Mouse (Mus musculus) small intestine, adult 2 months (tissue): ENCODE results near the gene Cmah.

Experiments used
- CTCF ChIP-seq: fragments of 200-500 bp; IDR thresholded peaks from 2 replicates; pipeline ENCODE4 v1.5.1; 2012; ENCODE audit warnings: low read depth, mild to moderate bottlenecking, control low read depth, inconsistent platforms, low read length, moderate library complexity, mixed read lengths; ENCODE audit not compliant: insufficient replicate concordance, insufficient read length; ENCODE audit errors: extremely low read depth
- POLR2A ChIP-seq: fragments of 200-500 bp; IDR thresholded peaks from 2 replicates; pipeline ENCODE4 v1.6.1; 2012; ENCODE audit warnings: low read depth, mild to moderate bottlenecking, control low read depth, inconsistent platforms, low read length, moderate library complexity

DNA sequence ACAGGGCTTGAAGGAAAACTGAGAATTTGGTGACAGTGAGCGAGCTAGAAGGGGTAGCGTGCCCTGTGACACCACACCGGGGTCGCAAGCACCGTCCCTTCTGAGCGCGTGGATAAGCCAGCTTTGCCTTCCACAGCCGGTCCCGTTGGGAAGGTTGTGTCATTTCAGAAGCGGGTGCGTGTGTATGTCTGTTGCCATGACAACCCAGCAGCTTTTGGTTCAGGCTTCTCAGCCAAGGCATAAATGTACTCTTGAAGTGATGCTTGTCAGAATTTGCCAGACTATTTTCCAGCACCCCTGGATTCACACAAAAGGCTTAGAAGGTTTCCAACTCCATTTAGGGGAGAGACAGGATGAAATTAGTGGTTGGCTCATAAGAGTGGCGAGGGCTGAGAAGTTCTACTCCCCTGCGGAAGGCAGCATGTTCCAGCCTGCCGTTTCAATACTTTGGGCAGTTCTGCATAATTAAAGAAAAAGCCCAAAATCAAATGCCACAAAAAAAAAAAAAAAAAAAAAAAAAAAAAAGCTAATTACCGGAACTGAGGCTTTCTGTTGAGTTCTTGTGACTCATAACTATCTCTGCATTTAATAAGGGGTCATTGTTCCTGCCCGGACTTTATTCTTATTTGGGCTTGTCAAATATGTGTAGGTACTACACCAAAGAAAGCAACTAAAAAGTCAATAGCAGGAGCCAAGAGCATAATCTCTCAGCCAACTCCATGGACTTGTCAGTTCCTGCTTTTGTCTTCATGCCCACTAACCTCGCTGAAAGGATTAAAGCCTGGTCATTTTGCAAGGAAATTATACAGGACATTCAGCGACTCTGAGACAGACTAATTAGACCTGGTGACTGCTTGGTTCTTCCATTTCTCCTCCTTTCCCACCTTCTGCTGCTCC, 194.5 kb downstream of the Cmah start:
- TF ChIP-seq POLR2A: no peak
- TF ChIP-seq CTCF: no peak
